In genomic region chr11:59839008-59839458, GRCm38 (mm10) we compare ENCODE assay signal across 8 mouse cellular contexts. TPM values are rescaled to one million over a fixed set of nuclear protein-coding genes. Genes with fewer than 3 reads are reported as not detected.
DNase-seq lines count a peak whose midpoint lies in the region; ATAC-seq and TF ChIP-seq lines count a peak whose summit lies in the region.

TSS of gene Nt5m (plus strand) at chr11:59839447.

- 1% methylated on average over 24 of the region's 24 CpGs for WGBS in embryonic facial prominence, embryonic 12.5 days
- WGBS in kidney, adult 2 months: under 1% methylated on average over 24 of the region's 24 CpGs
- WGBS in limb, embryonic 11.5 days: under 1% methylated on average over 24 of the region's 24 CpGs
- 1% methylated on average over 24 of the region's 24 CpGs for WGBS in midbrain, embryonic 13.5 days
- under 1% methylated on average over 23 of the region's 24 CpGs for WGBS in small intestine, adult 2 months

- TF ChIP-seq CTCF in kidney, adult 2 months (conservative IDR thresholded peaks at IDR 0.05; ENCODE audit: insufficient read depth, insufficient read length, low read depth, low read length): no peak
- no peak for TF ChIP-seq CTCF in small intestine, adult 2 months (IDR thresholded peaks at IDR 0.05; ENCODE audit: extremely low read depth, insufficient read length, insufficient replicate concordance, low read depth, low read length)

- H3K9me3 ChIP-seq in embryonic facial prominence, embryonic 12.5 days: no peaks in the 10 kb centered on the region
- no peaks in the 10 kb centered on the region for H3K9me3 ChIP-seq in limb, embryonic 11.5 days (ENCODE audit: control insufficient read depth, low read length)
- no peaks in the 10 kb centered on the region for H3K9me3 ChIP-seq in midbrain, embryonic 13.5 days

- H3K27me3 ChIP-seq in embryonic facial prominence, embryonic 12.5 days: no peaks in the 10 kb centered on the region
- no peaks in the 10 kb centered on the region for H3K27me3 ChIP-seq in kidney, adult 2 months (replicated peaks; ENCODE audit: control insufficient read depth, insufficient read depth, low read length)
- H3K27me3 ChIP-seq in limb, embryonic 11.5 days (ENCODE audit: control insufficient read depth, insufficient read depth, low read length): no peaks in the 10 kb centered on the region
- no peaks in the 10 kb centered on the region for H3K27me3 ChIP-seq in midbrain, embryonic 13.5 days
- H3K27me3 ChIP-seq in small intestine, adult 2 months (ENCODE audit: control insufficient read depth, insufficient read depth, low read length): no peaks in the 10 kb centered on the region

- no peak for TF ChIP-seq POLR2A in kidney, adult 2 months (IDR thresholded peaks at IDR 0.05; ENCODE audit: low read depth, low read length)
- TF ChIP-seq POLR2A in small intestine, adult 2 months (IDR thresholded peaks at IDR 0.05; ENCODE audit: low read depth, low read length): no peak

- peak within 1 kb of the TSS; percentile 57 for H3K4me2 ChIP-seq in embryonic facial prominence, embryonic 12.5 days (replicated peaks)
- peak within 1 kb of the TSS; percentile 69 for H3K4me2 ChIP-seq in limb, embryonic 11.5 days (ENCODE audit: low read depth, severe bottlenecking)
- H3K4me2 ChIP-seq in midbrain, embryonic 13.5 days (replicated peaks): peak within 1 kb of the TSS; percentile 63

- peak within 1 kb of the TSS; percentile 91 for H3K9ac ChIP-seq in embryonic facial prominence, embryonic 12.5 days
- H3K9ac ChIP-seq in limb, embryonic 11.5 days (ENCODE audit: low read length): peak within 1 kb of the TSS; percentile 95
- H3K9ac ChIP-seq in midbrain, embryonic 13.5 days (replicated peaks): peak within 1 kb of the TSS; percentile 90

- peaks cover 17% of the 10 kb centered on the region for H3K36me3 ChIP-seq in embryonic facial prominence, embryonic 12.5 days
- no peaks in the 10 kb centered on the region for H3K36me3 ChIP-seq in kidney, adult 2 months (ENCODE audit: control insufficient read depth, insufficient read depth, low read length)
- peaks cover 2% of the 10 kb centered on the region; the same call in 1 of the 2 replicates for H3K36me3 ChIP-seq in limb, embryonic 11.5 days (ENCODE audit: control insufficient read depth, insufficient read depth, low read length)
- peaks cover 24% of the 10 kb centered on the region for H3K36me3 ChIP-seq in midbrain, embryonic 13.5 days
- H3K36me3 ChIP-seq in small intestine, adult 2 months (ENCODE audit: control insufficient read depth, insufficient read depth, low read length): peaks cover 14% of the 10 kb centered on the region

- ATAC-seq in embryonic facial prominence, embryonic 12.5 days (ENCODE audit: insufficient number of reproducible peaks, insufficient read depth, low FRiP score, low TSS enrichment): peak; percentile 91
- peak; percentile 96 for ATAC-seq in limb, embryonic 11.5 days (ENCODE audit: insufficient number of reproducible peaks, low FRiP score, low TSS enrichment, low read depth)
- ATAC-seq in midbrain, embryonic 13.5 days: peak; percentile 96

- peak within 1 kb of the TSS; percentile 98 for H3K27ac ChIP-seq in embryonic facial prominence, embryonic 12.5 days
- H3K27ac ChIP-seq in kidney, adult 2 months (ENCODE audit: insufficient read depth, low read depth, low read length): peak within 1 kb of the TSS; percentile 91
- H3K27ac ChIP-seq in limb, embryonic 11.5 days (replicated peaks; ENCODE audit: low read depth, low read length): peak within 1 kb of the TSS; percentile 94
- H3K27ac ChIP-seq in midbrain, embryonic 13.5 days: peak within 1 kb of the TSS; percentile 97
- peak within 1 kb of the TSS; percentile 94 for H3K27ac ChIP-seq in small intestine, adult 2 months (ENCODE audit: insufficient read depth, low read depth, low read length)

- peak; percentile 89 for DNase-seq in 3T3-L1 (ENCODE audit: low read depth, low spot score)
- peak; percentile 95 to 96 for DNase-seq in adrenal gland, postnatal 36 days
- DNase-seq in heart, adult 18-20 months: peak; percentile 96 to 97
- peak; percentile 97 for DNase-seq in kidney, adult 2 months
- peak; percentile 96 for DNase-seq in limb, embryonic 11.5 days (ENCODE audit: low spot score)

- H3K4me1 ChIP-seq in embryonic facial prominence, embryonic 12.5 days: peaks cover 22% of the 10 kb centered on the region
- H3K4me1 ChIP-seq in kidney, adult 2 months (ENCODE audit: control insufficient read depth, insufficient read depth, low read length): peaks cover 4% of the 10 kb centered on the region; the same call in 1 of the 2 replicates
- H3K4me1 ChIP-seq in limb, embryonic 11.5 days (ENCODE audit: control insufficient read depth, insufficient read depth, low read length): peaks cover 9% of the 10 kb centered on the region
- peaks cover 31% of the 10 kb centered on the region for H3K4me1 ChIP-seq in midbrain, embryonic 13.5 days (replicated peaks)
- peaks cover 6% of the 10 kb centered on the region for H3K4me1 ChIP-seq in small intestine, adult 2 months (ENCODE audit: control insufficient read depth, insufficient read depth, insufficient read length, low read length)

- peak within 1 kb of the TSS; percentile 92 for H3K4me3 ChIP-seq in embryonic facial prominence, embryonic 12.5 days
- peak within 1 kb of the TSS; percentile 90 for H3K4me3 ChIP-seq in kidney, adult 2 months (ENCODE audit: insufficient read depth, low read depth, low read length)
- H3K4me3 ChIP-seq in limb, embryonic 11.5 days (ENCODE audit: low read depth, low read length): peak within 1 kb of the TSS; percentile 99
- peak within 1 kb of the TSS; percentile 84 for H3K4me3 ChIP-seq in midbrain, embryonic 13.5 days (replicated peaks)
- peak within 1 kb of the TSS; percentile 91 for H3K4me3 ChIP-seq in small intestine, adult 2 months (ENCODE audit: low read depth, low read length)

RNA-seq across cellular contexts. Expression of gene Nt5m, which starts in this region (rescaled TPM):
- 10 to 100 TPM; 24.4 to 29.7 TPM for total RNA-seq in adrenal gland, postnatal 36 days (2021)
- polyA plus RNA-seq in embryonic facial prominence, embryonic 12.5 days (2016; fragmentation: Nextera tagmentation; extraction: Ambion mirVana): 42.9 and 43.0 TPM in 2 replicates
- total RNA-seq in heart, adult 18-20 months (2021): 10 to 100 TPM; 26.1 to 31.6 TPM
- polyA plus RNA-seq in kidney, adult 2 months (2012; rRNA removed): 36.2 and 39.3 TPM in 2 replicates
- polyA plus RNA-seq in limb, embryonic 11.5 days (2014; fragmentation: Nextera tagmentation; extraction: Ambion mirVana): 36.1 and 37.2 TPM in 2 replicates
- 58.6 and 60.5 TPM in 2 replicates for polyA plus RNA-seq in midbrain, embryonic 13.5 days (2015; fragmentation: Nextera tagmentation; extraction: Ambion mirVana)
- 15.7 and 29.4 TPM in 2 replicates for polyA plus RNA-seq in small intestine, adult 2 months (2012; rRNA removed)

Comparison
In these comparisons a context has a peak if more than half of its experiments do, and no peak if none do; other contexts are left out.
1. Peak in every context shown above with its lines: DNase-seq, ATAC-seq, H3K4me3 ChIP-seq and H3K27ac ChIP-seq.